Mouse (Mus musculus): Measurements from ENCODE around the gene Ppig.
"Not testable (repeated sequence)": the region's sequence is repeated elsewhere in the genome, so short reads cannot be mapped to it uniquely, and the experiment has no call there.

Ppig gene

DNA sequence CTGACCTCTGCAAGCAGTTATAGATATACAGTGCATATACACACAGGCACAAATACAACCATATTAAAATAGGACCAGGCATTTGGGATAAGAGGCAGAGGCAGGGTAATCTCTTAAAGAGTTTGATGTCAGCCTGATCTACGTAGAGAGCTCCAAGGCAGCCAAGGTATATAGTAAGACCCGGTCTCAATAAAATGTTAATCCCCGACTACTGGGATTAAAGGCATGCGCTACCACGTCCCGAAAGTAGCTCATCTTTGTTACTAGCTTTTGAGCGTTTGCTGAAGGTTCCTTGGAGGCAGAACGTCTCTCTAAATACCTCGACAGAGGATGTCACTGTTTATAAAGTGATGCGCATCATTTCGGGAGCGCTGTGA is at the start of gene Ppig:
Ppig (plus strand) TSS at position 273 of the 377 bp plus-strand sequence.
- in situ Hi-C loops (cut with MboI; ENCODE audit: low sequenced_read_pairs), result no loop called here

DNA sequence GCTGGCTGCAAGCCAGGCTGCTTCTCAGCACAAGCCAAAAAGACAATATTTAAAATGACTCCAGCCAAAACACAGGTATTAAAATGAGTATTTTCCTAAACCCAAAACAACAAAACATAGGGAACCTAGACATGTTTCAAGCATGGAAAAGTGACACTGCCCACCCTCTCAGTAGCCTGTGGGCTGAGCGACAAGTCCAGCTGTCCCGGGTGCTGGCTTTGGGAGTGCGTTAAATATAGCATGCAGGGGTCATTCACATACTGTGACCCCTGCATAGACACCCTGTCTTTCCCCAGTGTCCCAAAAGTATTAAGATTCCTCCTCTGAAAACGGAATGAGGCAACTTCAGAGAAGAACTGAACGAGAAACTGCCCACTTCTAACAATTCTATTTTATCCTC is 48.6 kb upstream of the Ppig start:
- in situ Hi-C loops (cut with MboI; ENCODE audit: low sequenced_read_pairs), result no loop called here

DNA sequence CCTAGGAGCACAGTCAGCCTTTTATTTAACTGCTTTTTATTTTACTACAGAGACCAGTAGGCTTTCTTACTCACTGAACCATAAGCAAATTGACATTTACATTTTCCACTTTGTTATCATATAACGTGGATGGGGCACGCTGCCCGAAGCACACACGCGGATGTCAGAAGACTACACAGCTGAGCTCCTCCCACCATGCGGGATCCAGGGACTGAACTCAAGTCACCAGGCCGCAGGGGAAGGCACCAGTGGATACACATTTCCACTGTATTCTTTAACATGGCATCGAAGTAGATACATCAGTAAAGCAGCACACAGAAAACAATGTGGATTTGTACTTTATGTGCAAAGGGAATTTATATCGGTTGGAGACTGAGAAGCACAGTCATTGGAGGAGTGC is 47.1 kb upstream of the Ppig start:
- in situ Hi-C loops (cut with MboI; ENCODE audit: low sequenced_read_pairs), result no loop called here

DNA sequence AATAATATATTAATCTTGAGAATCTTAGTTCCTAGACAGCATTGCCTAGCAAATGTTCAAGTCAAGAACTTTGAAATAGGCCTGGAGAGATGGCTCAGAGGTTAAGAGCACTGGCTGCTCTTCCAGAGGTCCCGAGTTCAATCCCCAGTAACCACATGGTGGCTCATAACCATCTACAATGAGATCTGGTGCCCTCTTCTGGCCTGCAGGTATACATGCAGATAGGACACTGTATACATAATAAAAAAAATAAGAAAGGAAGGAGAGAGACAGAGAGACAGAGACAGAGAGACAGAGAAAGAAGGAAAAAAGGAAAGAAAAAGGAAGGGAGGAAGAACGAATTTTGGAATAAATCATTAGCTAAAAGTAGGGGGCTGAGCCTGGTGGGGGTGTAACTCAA is 45.6 kb upstream of the Ppig start:
- in situ Hi-C loops (cut with MboI; ENCODE audit: low sequenced_read_pairs), result no loop called here

DNA sequence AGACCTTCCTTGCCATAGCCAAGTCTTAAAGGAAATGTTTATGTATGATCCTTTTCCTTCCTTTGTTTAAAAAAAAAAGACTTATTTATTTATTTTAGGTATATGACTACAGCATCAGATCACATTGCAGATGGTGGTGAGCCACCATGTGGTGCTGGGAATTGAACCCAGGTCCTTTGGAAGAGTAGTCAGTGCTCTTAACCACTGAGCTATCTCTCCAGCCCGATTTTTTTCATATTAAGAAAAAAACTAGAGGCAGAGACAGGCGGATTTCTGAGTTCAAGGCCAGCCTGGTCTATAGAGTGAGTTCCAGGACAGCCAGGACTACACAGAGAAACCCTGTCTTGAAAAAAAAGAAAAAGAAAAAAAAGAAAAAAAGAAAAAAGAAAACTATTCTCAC is 45.1 kb upstream of the Ppig start:
- in situ Hi-C loops (cut with MboI; ENCODE audit: low sequenced_read_pairs), result not testable (repeated sequence)

DNA sequence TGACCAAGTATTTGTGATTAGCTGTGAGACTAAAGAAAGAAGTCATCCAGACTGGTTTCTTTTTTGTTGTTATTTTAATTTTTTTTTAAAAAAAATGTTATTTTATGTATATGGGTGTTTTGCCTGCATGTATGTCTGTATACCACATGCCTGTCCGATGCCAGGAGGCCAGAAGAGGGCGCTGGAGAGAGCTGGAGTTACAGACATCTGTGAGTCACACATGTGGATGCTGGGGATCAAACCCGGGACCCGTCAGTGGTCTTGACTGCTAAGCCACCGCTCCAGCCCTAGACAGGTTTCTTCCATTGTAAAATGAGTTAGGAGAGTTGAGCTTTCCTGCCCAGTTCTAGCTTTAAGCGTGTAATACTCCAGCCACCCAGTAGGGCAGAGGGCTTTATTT is 42.4 kb upstream of the Ppig start:
- in situ Hi-C loops (cut with MboI; ENCODE audit: low sequenced_read_pairs), result no loop called here

DNA sequence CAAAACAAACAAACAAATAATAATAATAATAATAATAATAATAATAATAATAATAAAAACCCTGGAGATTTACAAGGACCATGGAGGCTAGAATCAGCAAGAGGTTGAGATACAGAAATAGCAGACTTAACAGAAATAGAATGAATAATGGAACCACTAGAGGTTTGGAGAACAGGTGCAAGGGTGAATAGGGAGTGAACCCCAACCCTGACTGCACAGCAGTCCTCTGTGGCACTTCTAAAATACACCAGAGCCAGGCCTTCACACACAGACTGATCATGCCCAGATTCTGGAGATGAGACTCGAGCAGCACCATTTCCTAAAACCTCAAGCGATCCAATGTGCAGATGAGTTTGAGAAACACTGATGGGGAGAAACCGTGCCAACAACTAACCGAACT is 40.4 kb upstream of the Ppig start:
- in situ Hi-C loops (cut with MboI; ENCODE audit: low sequenced_read_pairs), result no loop called here

DNA sequence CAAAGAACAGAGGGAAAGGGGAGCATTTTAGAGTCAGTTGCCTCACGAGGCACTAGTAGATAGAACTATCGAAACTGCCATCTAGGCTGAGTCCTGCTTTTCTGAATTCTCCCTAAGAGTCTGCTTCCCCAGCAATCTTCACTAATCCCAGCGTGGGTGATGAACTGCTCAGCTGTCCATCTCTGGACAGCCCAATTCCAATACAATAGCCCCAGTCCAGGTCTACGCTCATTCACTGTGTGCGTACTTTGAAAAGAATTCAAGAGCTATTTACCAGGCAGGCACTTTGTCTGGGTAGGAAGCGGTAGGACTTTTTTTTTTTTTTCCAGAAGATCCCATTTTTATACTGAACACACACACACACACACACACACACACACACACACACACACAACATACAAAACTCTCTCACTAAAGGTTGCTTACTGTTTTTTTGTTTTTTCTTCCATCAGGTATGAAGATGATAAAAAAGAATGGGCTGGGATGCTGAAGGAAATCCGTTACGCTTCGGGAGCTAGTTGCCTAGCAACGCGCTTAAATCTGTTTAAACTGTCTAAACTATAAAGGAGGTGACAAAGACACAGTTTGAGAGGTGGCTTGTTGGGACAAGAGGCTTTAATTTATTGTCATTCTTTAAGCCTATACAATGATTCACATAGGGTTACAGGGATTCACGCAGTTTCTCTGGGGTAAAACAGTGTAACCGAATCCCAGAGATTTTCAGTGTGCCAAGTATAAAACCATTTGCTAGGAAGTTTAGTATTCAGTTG is 39.1 kb upstream of the Ppig start:
- in situ Hi-C loops (cut with MboI; ENCODE audit: low sequenced_read_pairs), result no loop called here

DNA sequence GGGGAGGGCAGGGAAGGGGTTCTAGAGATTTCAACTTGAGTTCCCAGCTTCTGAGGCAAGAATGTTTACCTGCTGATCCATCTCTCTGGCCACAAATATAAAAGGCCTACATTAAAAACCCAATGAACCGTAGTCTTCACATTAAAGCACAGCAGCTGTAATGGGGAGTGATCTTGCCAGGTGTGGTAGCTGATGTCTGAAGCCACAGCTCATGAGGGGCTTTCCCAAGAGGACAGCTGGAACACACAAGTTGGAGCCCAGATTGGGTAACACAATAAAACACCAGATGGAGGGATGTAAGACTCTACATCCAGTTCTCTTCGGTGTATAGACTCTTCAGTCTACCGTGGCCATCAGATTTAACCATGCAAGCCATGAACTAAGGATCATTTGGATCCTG is 37.9 kb upstream of the Ppig start:
- in situ Hi-C loops (cut with MboI; ENCODE audit: low sequenced_read_pairs), result no loop called here

DNA sequence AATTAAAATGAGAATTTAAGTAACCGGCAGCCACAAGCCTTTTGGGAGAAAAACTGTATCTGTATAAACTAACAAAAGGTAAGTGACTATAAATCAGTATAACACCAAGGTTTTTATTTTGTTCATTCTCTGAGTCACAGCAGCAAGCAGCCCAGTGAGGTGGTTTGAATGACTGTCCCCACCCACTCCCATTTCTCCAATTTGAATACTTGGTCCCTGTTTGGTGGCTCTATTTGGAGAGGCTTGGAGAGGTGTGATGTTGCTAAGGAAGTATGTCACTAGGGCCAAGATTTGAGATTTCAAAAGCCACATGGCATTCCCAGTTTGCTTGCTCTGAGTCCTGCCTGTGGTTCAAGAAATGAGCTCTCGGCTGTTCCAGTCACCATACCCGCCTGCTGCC is 32.1 kb upstream of the Ppig start:
- in situ Hi-C loops (cut with MboI; ENCODE audit: low sequenced_read_pairs), result no loop called here

DNA sequence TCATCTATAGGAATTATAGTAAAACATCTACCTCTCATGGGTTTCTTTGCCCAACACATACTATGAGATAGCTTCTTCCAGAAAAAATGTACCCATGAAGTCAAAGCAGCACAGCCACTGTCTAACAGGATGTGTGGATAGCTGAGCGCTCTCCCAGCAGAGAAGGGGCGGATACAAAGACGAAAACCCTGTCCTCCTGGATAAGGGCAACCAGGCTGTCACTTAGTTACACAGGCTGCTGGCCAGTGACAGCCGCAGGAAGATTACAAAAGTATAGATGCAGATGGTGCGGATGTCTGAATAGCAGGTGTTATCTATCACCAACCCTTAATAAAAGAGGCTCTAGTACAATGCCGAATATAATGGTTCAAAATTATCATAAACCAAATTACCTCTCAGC is 31.5 kb upstream of the Ppig start:
- in situ Hi-C loops (cut with MboI; ENCODE audit: low sequenced_read_pairs), result no loop called here

DNA sequence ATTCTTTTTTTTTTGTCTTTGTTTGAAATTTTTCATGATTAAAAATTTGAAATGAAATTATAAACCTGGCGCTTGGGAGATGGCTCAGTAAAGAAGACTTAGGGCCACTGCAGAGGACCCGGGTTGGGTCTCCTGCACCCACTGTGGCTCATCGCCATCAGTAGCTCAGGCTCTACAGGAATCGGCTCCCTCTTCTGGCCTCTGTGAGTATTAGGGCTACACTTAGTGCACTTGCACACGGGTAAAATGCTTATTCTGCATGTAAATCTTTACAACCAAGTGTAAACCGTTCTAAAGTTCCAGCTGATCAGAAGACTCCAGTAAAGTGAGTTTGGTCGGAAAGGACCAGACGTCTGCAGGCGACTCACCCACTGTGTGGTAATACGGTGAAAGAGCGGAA is 28.8 kb upstream of the Ppig start:
- in situ Hi-C loops (cut with MboI; ENCODE audit: low sequenced_read_pairs), result no loop called here

DNA sequence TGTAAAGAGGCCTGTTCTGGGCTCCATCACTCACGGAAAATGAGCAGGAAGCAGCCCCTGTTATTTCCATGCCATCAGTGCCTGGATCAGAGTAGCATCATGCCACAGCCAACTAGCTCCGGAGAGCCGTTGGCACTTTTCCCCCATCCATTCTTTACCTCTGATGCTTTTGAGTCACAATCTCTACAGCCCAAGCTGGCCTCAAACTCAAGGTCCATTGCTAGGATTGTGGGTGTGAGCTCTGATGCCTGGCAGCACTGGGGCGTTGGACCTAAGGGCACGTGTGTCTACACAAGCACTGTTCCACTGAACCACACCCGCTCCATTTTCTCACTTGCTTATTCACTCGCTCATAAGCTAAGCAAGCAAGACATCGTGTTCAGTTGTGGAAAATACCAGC is 21.9 kb upstream of the Ppig start:
- in situ Hi-C loops (cut with MboI; ENCODE audit: low sequenced_read_pairs), result no loop called here

DNA sequence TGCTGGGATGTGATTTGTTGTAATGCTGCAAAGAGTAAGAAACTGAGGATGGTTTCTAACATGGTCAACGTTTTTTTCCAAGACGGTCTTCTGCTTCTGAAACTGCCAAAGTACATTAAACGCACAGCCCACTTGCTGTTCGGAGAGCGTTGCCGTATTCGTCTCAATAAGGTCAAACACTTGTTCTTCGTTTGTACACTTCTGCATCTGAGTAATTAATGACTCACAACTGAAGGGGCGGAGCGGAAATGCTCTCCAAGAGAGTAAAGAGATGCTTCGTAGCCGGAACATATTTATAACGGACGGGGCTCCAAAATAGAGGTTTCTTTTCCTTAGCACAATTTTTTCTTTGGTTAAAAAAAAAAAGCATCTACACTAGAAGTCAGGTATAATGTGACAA is 10.2 kb upstream of the Ppig start:
- in situ Hi-C loops (cut with MboI; ENCODE audit: low sequenced_read_pairs), result no loop called here

DNA sequence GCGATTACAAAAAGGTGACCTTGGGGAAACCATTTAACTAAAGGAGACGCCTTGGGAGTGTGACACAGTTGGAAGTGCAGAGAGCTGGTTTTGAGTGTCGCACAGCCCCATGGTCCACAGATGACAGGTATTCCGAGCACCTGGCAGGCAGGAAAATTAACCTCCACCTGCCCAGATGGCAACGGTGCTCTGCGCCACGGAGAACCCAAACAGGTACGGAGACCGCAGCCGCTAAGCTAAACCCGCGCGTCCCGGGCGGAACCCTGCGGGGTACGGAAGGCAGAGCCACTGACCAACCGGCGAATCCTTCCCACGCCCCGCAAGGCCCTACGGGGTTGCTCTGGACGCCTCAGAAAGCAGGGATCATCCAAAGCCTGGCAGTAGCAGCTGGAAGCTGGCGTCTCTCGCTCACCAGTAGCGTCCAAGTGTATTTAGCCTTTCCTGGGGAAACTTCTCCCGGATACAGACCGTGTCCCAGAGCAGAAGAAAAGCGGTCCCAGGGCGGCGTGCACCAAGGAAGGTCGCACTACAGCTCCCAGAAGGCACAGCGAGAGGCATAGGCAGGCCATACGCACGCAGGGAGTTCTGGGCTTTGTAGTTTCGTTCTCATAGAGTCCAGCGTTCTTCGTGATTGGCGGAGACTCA is 9.2 kb upstream of the Ppig start, which contains the start of gene Fastkd1:
Fastkd1 (minus strand) TSS at position 536 of the 645 bp plus-strand sequence.
- in situ Hi-C loops (cut with MboI; ENCODE audit: low sequenced_read_pairs), result no loop called here

DNA sequence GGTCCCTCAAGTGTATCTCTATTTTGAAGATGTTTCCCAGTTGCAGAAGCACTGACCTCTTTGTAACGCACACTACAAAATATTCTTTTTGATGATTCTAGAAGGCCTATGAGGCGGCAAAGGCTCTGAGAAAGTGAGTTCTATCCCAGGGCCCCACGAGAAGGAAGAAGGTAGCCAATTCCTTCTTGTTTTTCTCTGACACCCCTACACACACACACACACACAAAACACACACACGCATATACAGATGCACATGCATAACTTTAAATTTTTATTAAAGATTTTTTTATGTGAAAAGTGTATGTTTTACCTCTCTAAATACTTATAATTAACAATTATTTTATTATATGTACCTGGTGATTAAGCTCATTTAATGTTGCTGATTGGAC is 8.7 kb upstream of the Ppig start:
- in situ Hi-C loops (cut with MboI; ENCODE audit: low sequenced_read_pairs), result no loop called here

DNA sequence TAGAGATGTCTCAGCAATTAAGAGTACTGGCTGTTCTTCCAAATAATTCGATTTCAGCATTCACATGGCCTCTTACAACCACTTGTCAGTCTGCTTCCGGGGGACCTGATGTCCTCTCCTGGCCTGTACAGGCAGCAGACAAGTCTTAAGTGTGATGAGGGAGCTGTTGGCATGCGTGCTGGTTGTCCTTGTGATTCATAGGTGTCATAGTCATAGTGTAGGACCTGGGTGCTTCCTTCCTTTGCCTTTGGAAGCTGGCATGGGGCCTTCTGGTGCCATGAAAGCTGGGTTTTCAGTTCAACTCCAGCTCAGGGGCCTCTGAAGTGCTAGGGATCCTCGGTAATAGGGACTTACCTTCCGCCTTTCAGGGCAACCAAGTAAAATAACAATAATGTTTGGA is 8.2 kb upstream of the Ppig start:
- in situ Hi-C loops (cut with MboI; ENCODE audit: low sequenced_read_pairs), result no loop called here

DNA sequence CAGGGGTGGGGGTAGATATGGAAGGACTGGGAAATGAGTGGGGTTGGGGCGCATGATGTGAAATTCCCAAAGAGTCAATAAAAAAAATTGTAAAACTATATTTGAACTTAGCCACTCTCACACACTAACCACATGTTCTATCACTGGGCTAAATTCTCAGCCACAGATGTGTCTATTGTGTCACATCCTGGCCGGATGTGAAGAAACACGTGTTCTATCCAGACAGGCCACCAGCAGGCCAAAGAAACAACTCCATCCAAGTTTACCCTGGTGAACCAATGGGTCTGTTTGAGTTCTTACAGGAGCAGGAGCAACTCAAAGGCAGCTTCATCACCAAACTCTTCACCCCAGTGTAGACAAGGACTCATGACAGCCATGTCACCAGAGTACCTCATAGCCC is 5.9 kb upstream of the Ppig start:
- in situ Hi-C loops (cut with MboI; ENCODE audit: low sequenced_read_pairs), result no loop called here

DNA sequence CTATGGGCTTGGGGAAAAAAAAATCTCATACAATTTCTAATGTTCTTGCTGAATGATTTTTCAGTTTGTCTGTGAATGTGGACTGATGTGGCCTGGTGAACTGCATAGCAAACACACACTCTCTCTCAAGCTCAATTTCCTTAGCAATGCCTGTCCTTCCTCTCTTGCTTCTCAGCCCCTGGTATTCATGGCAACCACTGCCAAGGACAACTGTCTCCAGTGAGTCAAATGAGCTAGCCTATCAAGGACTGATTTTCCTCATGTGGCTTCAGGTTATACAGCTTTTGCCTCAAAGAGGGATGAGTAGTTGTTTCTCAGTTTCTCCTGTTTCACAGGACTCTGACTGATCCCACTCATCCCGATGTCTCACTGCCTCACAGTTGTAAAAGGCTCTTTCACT is 3.2 kb upstream of the Ppig start:
- in situ Hi-C loops (cut with MboI; ENCODE audit: low sequenced_read_pairs), result no loop called here

DNA sequence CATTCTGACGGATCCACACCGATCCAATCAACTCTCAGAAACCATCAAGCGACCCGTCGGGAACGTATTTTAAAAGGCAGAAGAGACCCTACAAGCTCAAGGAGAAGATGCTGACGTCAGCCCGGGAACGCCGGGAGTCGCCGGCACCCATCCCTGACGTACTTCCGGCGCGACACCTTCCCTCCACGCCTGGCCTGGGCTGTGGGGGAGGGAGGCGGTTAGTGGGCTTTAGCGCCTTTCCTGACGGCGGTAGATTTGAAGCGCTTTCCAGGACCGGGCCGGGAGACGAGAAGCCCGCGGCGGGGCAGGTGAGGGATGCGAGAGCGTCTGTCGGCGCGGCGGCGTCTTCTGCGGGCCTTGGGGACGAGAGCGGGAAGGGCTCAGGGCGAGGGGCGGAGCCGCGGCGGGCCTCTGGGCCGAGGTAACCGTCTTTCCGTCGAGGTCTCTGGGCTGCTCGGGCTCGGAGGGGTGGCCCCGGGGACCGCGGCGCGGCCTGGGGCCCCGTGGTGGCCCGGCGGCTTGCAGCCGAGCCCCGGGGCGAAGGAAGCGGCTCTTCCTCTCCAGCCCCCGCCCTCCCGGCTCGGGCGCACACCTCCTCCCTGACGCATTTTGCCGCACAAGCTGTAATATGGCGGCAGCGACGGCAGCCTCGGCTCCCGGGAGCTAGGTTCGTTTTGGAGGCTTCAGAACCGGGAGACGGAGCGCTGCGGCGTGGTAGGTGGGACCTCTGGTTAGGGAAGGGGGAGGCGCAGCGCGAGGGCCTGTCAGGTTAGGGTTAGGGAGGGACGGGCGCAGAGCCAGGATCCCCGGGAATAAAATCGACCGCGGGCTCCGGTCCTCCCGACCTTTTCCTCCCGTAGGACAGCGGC is 539 bp downstream of the Ppig start:
- in situ Hi-C loops (cut with MboI; ENCODE audit: low sequenced_read_pairs), result no loop called here

DNA sequence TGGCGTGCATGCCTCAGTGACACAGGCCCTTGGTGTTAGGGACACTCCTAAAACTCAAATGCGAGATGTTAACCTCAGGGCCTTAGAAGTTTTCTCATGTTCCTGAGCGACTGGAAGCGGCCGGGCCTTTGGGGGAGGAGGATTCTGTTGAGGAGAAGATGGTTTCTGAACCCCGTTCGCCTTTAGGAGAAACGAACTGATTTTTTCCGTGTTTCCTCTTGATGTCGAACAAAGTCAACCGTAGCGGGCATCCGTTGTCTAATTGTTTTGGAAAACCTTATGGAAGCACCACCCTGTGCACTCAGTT is 1.1 kb downstream of the Ppig start:
- in situ Hi-C loops (cut with MboI; ENCODE audit: low sequenced_read_pairs), result no loop called here

DNA sequence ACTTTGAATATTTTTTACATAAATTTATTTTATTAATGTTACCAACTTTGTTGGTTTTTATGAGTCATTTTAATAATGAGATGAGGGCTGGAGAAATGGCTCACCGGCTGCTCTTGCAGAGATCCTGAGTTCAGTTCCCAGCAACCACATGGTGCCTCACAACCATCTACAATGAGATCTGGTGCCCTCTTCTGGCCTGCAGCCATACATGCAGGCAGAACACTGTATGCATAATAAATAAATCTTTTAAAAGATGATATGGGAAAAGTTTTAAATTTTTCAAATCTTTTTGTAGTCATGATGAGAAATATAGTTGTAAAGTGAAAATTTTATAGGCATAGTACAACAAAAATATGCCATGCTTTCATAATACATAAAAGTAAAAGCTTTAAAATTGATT is 22.7 kb downstream of the Ppig start:
- in situ Hi-C loops (cut with MboI; ENCODE audit: low sequenced_read_pairs), result no loop called here

Measured in CH12F3 (cell line).